Mouse (Mus musculus) liver, adult (tissue): ENCODE data around the gene Dock4.
A peak's percentile ranks its signal among the peaks of the same experiment; 100 is the strongest.

Source experiments
- GATA4 ChIP-seq: IDR thresholded peaks from 2 replicates; pipeline ENCODE4 v1.6.1; 2014; ENCODE audit warnings: mild to moderate bottlenecking, low read length; ENCODE audit not compliant: insufficient replicate concordance

Gene Dock4

GRCm38 (mm10) chr12:40563703-40564102, 118.0 kb downstream of the Dock4 start:
- TF ChIP-seq GATA4 = no peak

GRCm38 (mm10) chr12:40564261-40564660, 118.5 kb downstream of the Dock4 start:
- TF ChIP-seq GATA4 = no peak

- TF ChIP-seq GATA4 = no peak
These were observed 122.7 kb downstream of the Dock4 start for GRCm38 (mm10) chr12:40568365-40568885.

DNA sequence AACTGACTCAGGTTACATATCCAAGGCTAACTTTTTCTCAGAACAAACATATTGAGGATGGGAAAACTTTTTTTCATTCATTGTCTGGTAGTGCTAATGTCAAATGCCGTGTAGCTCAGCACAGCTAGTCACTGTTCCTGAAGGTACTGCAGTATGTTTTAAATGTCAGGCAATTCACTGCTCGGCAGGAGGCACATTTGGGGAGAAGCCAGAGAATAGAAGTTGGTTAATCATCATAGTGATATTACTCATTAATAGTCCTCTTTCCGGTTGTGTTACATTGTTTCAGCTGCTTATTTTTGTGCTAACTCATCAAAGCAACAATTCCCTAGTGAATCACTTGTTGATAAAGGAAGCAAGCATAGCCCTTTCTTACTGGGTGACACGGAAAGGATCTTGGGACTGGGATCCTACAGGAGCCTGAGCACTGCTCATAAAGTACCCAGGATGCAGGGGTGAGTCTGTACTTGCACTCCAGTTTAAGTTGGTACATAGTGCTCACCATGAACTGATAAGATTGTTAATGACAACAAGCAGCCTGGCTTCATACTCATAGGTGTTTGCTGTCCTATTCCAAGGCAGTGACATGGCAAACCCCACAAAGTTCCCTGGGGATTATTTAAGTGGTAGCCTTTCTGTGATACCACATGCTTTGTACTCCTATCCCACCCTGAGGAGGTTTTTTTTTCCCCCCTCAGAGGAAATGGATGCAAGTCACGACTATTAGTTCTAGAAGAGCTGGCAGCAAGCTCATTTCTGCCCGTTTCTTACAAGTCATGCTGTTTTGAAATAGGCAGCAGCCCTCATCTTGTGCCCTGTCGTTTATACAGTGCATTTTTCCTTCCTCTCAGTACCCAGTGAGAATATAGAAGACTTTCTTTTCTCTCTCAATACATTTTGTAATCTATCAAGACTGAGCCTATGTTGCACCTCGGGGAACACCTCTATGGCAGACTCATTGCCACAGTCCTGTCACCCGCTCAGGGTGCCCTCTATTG, 123.5 kb downstream of the Dock4 start:
- peak; percentile 39; the same call in 1 of the 2 replicates for TF ChIP-seq GATA4

DNA sequence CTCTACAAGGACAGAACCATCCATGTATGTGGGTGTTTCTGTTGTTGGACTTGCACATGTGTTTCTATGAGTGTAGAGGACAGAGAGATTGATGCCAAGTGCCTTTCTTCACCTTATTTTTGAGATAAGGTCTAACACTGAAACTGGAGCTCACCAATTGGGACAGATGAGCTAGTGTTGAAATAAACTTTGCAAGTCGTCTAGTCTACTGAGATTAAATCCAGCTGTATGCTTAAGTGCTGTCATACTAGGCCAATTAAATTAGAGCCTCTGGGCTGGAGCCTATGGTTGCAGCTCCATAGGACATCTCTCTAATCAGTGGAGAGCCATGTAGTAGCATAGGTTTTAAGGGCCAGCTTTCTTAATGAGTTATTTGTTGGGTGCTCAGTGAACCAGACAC, 124.5 kb downstream of the Dock4 start:
- TF ChIP-seq GATA4 = no peak

GRCm38 (mm10) chr12:40574051-40574450, 128.3 kb downstream of the Dock4 start:
- TF ChIP-seq GATA4 = no peak

- TF ChIP-seq GATA4 = no peak
These were observed 131.0 kb downstream of the Dock4 start for GRCm38 (mm10) chr12:40576749-40577148.

DNA sequence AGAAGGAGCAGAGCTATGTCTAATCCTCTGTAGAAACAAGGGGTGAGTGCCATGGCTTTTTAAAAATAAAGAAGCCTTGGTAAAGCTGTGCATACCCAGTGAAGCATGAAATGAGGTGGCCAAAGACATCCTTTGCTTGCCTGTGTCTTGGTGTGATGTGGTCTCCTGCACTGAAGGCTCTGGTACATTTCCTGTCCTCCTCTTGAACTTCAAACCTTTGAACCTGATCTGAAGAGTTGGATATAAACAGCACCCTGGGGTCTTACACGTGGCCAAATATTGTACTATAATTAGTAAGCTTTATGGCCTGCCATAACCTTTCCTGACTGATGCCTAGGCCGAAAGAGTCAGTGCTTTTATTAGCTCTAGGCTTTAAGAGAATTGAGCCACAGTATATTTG, 134.6 kb downstream of the Dock4 start:
- no peak for TF ChIP-seq GATA4

GRCm38 (mm10) chr12:40581037-40581436, 135.3 kb downstream of the Dock4 start:
- no peak for TF ChIP-seq GATA4

GRCm38 (mm10) chr12:40582059-40582458, 136.3 kb downstream of the Dock4 start:
- no peak for TF ChIP-seq GATA4

GRCm38 (mm10) chr12:40584526-40585289, 139.0 kb downstream of the Dock4 start:
- TF ChIP-seq GATA4 = no peak

DNA sequence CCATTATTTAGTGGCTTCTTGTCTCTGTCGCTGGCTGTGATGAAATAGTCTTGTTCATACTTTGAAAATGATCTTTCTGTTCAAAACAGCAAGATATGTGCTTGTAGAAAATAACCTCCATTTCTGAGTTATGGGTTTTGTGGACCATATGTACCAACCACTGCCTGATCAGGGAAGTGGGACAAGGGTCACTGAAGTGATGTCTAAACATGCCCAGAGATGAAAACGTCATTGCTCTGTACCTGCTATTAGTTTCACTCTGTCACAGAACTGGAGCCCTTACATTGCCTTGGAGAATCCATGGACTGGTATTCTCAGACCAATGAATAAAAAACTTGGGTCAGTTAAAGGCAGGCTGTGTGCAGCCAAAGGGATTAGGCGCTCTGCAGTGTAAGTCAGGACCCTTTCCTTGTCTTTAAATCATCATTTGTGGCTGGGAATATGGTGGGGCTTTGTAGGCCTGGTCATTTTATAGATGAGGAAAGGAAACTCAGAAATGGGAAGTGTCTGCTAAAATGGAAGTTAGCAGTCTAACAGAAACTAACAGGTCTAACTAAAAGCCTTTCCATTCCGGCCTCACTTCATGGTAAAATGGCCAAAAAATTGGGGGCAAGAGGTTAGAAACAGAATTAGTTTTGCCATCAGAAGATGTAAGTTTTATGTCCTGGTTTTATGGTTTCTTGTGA, 139.8 kb downstream of the Dock4 start:
- TF ChIP-seq GATA4 = no peak

DNA sequence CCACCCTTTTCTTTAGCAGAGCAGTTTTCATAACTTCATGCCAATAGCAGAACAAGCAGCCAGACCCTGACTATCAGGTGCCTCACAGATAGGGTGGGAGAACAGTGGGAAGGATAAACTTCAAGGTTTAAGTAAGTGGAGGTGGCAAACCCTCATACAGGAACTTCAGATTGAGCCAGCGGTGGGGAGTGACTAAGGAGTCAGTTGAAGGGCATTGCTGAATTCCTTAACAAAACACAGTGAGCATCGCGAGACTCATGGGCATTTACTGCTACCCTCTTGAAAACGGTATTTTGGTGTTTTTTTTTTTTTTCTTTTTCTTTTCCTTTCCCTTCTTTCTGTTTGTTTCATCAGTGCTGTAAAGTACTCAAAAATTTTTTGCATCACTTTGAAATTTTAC, 148.4 kb downstream of the Dock4 start:
- no peak for TF ChIP-seq GATA4

DNA sequence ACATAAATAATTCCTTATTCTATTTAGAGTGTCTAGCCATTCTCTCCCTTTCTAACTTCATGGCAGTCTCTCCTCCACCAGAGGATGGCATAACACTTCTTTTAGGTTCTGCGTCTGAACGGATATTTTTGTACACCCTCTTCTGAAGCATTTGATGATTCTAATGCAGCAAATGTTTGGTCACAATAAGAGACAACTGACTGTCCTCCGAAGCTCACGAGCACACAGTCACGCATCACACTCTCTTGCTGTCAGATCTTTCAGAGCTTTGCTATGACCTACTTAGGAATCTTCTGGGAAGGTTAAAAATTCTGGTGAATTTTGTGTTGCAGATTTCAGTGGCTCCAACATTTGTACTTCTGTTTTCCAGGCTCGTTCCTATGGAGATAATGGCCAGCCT, 149.7 kb downstream of the Dock4 start:
- no peak for TF ChIP-seq GATA4

- no peak for TF ChIP-seq GATA4
These were observed 150.3 kb downstream of the Dock4 start for GRCm38 (mm10) chr12:40596020-40596419.
